Mouse (Mus musculus): Measurements from ENCODE around the gene Ngf.

DNA sequence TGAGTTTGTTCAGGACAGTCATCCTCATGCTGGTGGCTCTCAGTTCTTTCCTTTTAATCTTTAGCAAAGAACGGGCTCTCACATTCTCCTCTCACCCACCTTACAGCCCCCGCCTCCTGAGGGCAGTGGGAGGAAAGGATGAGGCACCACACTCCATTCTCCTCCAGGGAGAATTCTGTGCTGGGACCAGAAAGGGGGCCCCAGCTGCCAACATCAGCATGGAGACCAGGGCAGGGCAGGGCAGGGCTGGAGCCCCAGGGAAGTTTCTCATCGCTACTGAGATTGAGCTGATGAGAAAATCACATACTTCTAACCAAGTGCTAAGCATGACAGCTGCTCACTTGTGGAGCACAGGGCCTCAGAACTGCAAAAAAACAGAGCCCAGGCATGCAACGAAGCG, 2.1 kb downstream of the Ngf start:
- TF ChIP-seq CTCF (IDR thresholded peaks at IDR 0.05; ENCODE audit: low read depth) (no peak), EP300 (IDR thresholded peaks at IDR 0.05; ENCODE audit: low read depth) (no peak)
